Mouse (Mus musculus): ENCODE measurements around the gene Zfp979.

Gene Zfp979

GRCm38 (mm10) chr4:147642413-147642812 lies at the start of gene Zfp979:
Gene Zfp979, minus strand, starts transcription at chr4:147642513.
- no CpG with 5 or more reads among the region's 6 CpGs for WGBS

- 86% methylated on average over 5 of the region's 5 CpGs for WGBS
Measured at GRCm38 (mm10) chr4:147655245-147655644, 12.9 kb upstream of the Zfp979 start.

- no CpG with 5 or more reads among the region's 3 CpGs for WGBS
Measured at GRCm38 (mm10) chr4:147647407-147647806, 5.1 kb upstream of the Zfp979 start.

- 46% methylated on average over 2 of the region's 3 CpGs for WGBS
Measured at GRCm38 (mm10) chr4:147641932-147642331, 381 bp downstream of the Zfp979 start.

GRCm38 (mm10) chr4:147633818-147634262 lies 8.5 kb downstream of the Zfp979 start:
- no CpG with 5 or more reads among the region's 2 CpGs for WGBS

GRCm38 (mm10) chr4:147606511-147606910 lies 35.8 kb downstream of the Zfp979 start:
- WGBS, result 85% methylated on average over 6 of the region's 6 CpGs

GRCm38 (mm10) chr4:147605521-147605920 lies 36.8 kb downstream of the Zfp979 start:
- 83% methylated on average over 4 of the region's 4 CpGs for WGBS

GRCm38 (mm10) chr4:147603806-147604205 lies 38.5 kb downstream of the Zfp979 start:
- 74% methylated on average over 4 of the region's 4 CpGs for WGBS

- 51% methylated on average over 1 of the region's 1 CpGs for WGBS
Measured at GRCm38 (mm10) chr4:147601881-147602280, 40.4 kb downstream of the Zfp979 start.

- WGBS, result 54% methylated on average over 2 of the region's 2 CpGs
Measured at GRCm38 (mm10) chr4:147598831-147599230, 43.5 kb downstream of the Zfp979 start.

GRCm38 (mm10) chr4:147597685-147598084 lies 44.6 kb downstream of the Zfp979 start:
- 61% methylated on average over 1 of the region's 1 CpGs for WGBS

GRCm38 (mm10) chr4:147594630-147595029 lies 47.7 kb downstream of the Zfp979 start:
- 79% methylated on average over 3 of the region's 3 CpGs for WGBS

- WGBS, result 61% methylated on average over 1 of the region's 1 CpGs
Measured at GRCm38 (mm10) chr4:147586511-147587473, 55.5 kb downstream of the Zfp979 start.

- WGBS, result 92% methylated on average over 4 of the region's 4 CpGs
Measured at GRCm38 (mm10) chr4:147579371-147579770, 62.9 kb downstream of the Zfp979 start.

- WGBS, result 84% methylated on average over 8 of the region's 8 CpGs
Measured at GRCm38 (mm10) chr4:147571156-147571555, 71.2 kb downstream of the Zfp979 start.

- WGBS, result 68% methylated on average over 6 of the region's 6 CpGs
Measured at GRCm38 (mm10) chr4:147565426-147566220, 76.7 kb downstream of the Zfp979 start.
